Mouse (Mus musculus) intestine, embryonic 14.5 days (tissue): ENCODE measurements around the gene Lrba. TPM values are rescaled to one million over a fixed set of nuclear protein-coding genes. Genes with fewer than 3 reads are reported as not detected.

Experiments used
- ATAC-seq: fragments of 200-750 bp; cut with Nextera tagmentation; replicated peaks from 2 replicates; pipeline ENCODE4 v1.8.0; 2017; ENCODE audit warnings: low read depth, moderate number of reproducible peaks, moderate TSS enrichment, moderate library complexity; ENCODE audit not compliant: low FRiP score, low TSS enrichment
- DNase-seq: peaks from one replicate; pipeline ENCODE4 v3.0.0-alpha.2; 2018; ENCODE audit warnings: low spot score
- H3K27ac ChIP-seq: fragments of 300-500 bp; sonication (generic); 2 replicates; pipeline ENCODE4 v1.5.1; 2014; ENCODE audit warnings: low read depth, mild to moderate bottlenecking, control low read depth
- H3K27me3 ChIP-seq: fragments of 300-500 bp; sonication (generic); replicated peaks from 2 replicates; pipeline ENCODE4 v1.6.1; 2014; ENCODE audit warnings: low read length, control low read depth; ENCODE audit not compliant: control insufficient read depth, insufficient read depth
- H3K36me3 ChIP-seq: fragments of 300-500 bp; sonication (generic); 2 replicates; pipeline ENCODE4 v1.6.1; 2014; ENCODE audit warnings: low read length, control low read depth; ENCODE audit not compliant: control insufficient read depth, insufficient read depth
- H3K4me1 ChIP-seq: fragments of 300-500 bp; sonication (generic); replicated peaks from 2 replicates; pipeline ENCODE4 v1.6.1; 2014; ENCODE audit warnings: low read length, control low read depth, mixed read lengths; ENCODE audit not compliant: control insufficient read depth, insufficient read depth
- H3K4me2 ChIP-seq: fragments of 300-500 bp; sonication (generic); 2 replicates; pipeline ENCODE4 v1.6.1; 2014; ENCODE audit warnings: low read length
- H3K4me3 ChIP-seq: fragments of 300-500 bp; sonication (generic); 2 replicates; pipeline ENCODE4 v1.5.1; 2014; ENCODE audit warnings: low read depth, low read length, control low read depth, mixed read lengths
- H3K9ac ChIP-seq: fragments of 300-500 bp; sonication (generic); 2 replicates; pipeline ENCODE4 v1.6.1; 2014; ENCODE audit warnings: mild to moderate bottlenecking, low read length
- H3K9me3 ChIP-seq: fragments of 300-500 bp; sonication (generic); 2 replicates; pipeline ENCODE4 v1.6.1; 2016; ENCODE audit warnings: low read length, control low read depth; ENCODE audit not compliant: control insufficient read depth
- WGBS: fragments of 180-500 bp; shearing (Covaris S2); extraction: QIAGEN DNeasy Blood & Tissue Kit; methylation state at CpG from one replicate; pipeline ENCODE4 v1.1.7; 2014; 5-methylcytosine and 5-hydroxymethylcytosine counted together
- polyA plus RNA-seq: library from polyadenylated mRNA; unstranded; fragments of >200 nt; fragmentation: Nextera tagmentation; extraction: Ambion mirVana; gene quantifications from 2 replicates; pipeline ENCODE4 v1.2.1, GENCODE M21; 2014

Lrba gene
- polyA plus RNA-seq, 1 experiment from 2014 or later = 14.1 TPM

GRCm38 (mm10) chr3:86629379-86629778 is 404.9 kb downstream of the Lrba start:
- H3K27me3 ChIP-seq = no peaks in the 10 kb centered on the region
- H3K36me3 ChIP-seq = no peaks in the 10 kb centered on the region
- ATAC-seq = no peak
- peaks cover 4% of the 10 kb centered on the region; the same call in 1 of the 2 replicates for H3K4me1 ChIP-seq
- H3K27ac ChIP-seq = no peak overlapping the region
- WGBS = 80% methylated on average over 4 of the region's 4 CpGs
- no peaks in the 10 kb centered on the region for H3K9me3 ChIP-seq
- H3K9ac ChIP-seq = no peak overlapping the region
- H3K4me2 ChIP-seq = no peak overlapping the region
- DNase-seq = no peak
- H3K4me3 ChIP-seq = no peak overlapping the region

- no peak overlapping the region for H3K9ac ChIP-seq
- no peaks in the 10 kb centered on the region for H3K36me3 ChIP-seq
- no peak overlapping the region for H3K4me3 ChIP-seq
- ATAC-seq (no peak), DNase-seq (no peak)
- H3K9me3 ChIP-seq = no peaks in the 10 kb centered on the region
- WGBS = 52% methylated on average over 5 of the region's 5 CpGs
- H3K4me2 ChIP-seq = no peak overlapping the region
- no peaks in the 10 kb centered on the region for H3K27me3 ChIP-seq
- H3K27ac ChIP-seq = no peak overlapping the region
- H3K4me1 ChIP-seq = peaks cover 6% of the 10 kb centered on the region; the same call in 1 of the 2 replicates
These were observed 411.0 kb downstream of the Lrba start for GRCm38 (mm10) chr3:86635464-86635863.

- Histone ChIP-seq H3K27ac (no peak overlapping the region), H3K9ac (no peak overlapping the region), H3K4me3 (no peak overlapping the region), H3K4me1 (peaks cover 6% of the 10 kb centered on the region; the same call in 1 of the 2 replicates), H3K27me3 (no peaks in the 10 kb centered on the region), H3K36me3 (no peaks in the 10 kb centered on the region), H3K9me3 (no peaks in the 10 kb centered on the region), H3K4me2 (no peak overlapping the region)
- 33% methylated on average over 1 of the region's 1 CpGs for WGBS
- ATAC-seq (no peak), DNase-seq (no peak)
These were observed 411.5 kb downstream of the Lrba start for GRCm38 (mm10) chr3:86635940-86636339.

- H3K27me3 ChIP-seq = no peaks in the 10 kb centered on the region
- H3K9ac ChIP-seq = no peak overlapping the region
- WGBS = 66% methylated on average over 2 of the region's 2 CpGs
- H3K4me1 ChIP-seq = peaks cover 6% of the 10 kb centered on the region; the same call in 1 of the 2 replicates
- no peaks in the 10 kb centered on the region for H3K9me3 ChIP-seq
- H3K36me3 ChIP-seq = no peaks in the 10 kb centered on the region
- DNase-seq (no peak), ATAC-seq (no peak)
- no peak overlapping the region for H3K27ac ChIP-seq
- H3K4me3 ChIP-seq = no peak overlapping the region
- H3K4me2 ChIP-seq = no peak overlapping the region
These were observed 414.3 kb downstream of the Lrba start for GRCm38 (mm10) chr3:86638552-86639348.

- H3K4me3 ChIP-seq = no peak overlapping the region
- no peak for DNase-seq
- H3K9ac ChIP-seq = no peak overlapping the region
- no peaks in the 10 kb centered on the region for H3K4me1 ChIP-seq
- no peak overlapping the region for H3K27ac ChIP-seq
- H3K36me3 ChIP-seq = no peaks in the 10 kb centered on the region
- no peak overlapping the region for H3K4me2 ChIP-seq
- WGBS = 88% methylated on average over 5 of the region's 5 CpGs
- H3K27me3 ChIP-seq = no peaks in the 10 kb centered on the region
- H3K9me3 ChIP-seq = no peaks in the 10 kb centered on the region
- ATAC-seq = no peak
These were observed 416.9 kb downstream of the Lrba start for GRCm38 (mm10) chr3:86641393-86641792.

GRCm38 (mm10) chr3:86641796-86642195 is 417.3 kb downstream of the Lrba start:
- DNase-seq = no peak
- no peak for ATAC-seq
- H3K27me3 ChIP-seq = no peaks in the 10 kb centered on the region
- no peaks in the 10 kb centered on the region for H3K36me3 ChIP-seq
- H3K4me1 ChIP-seq = no peaks in the 10 kb centered on the region
- no peak overlapping the region for H3K4me3 ChIP-seq
- H3K9ac ChIP-seq = no peak overlapping the region
- no peak overlapping the region for H3K4me2 ChIP-seq
- H3K9me3 ChIP-seq = no peaks in the 10 kb centered on the region
- H3K27ac ChIP-seq = no peak overlapping the region

- H3K27me3 ChIP-seq = no peaks in the 10 kb centered on the region
- no peak overlapping the region for H3K27ac ChIP-seq
- H3K4me3 ChIP-seq = no peak overlapping the region
- no peak overlapping the region for H3K4me2 ChIP-seq
- no peaks in the 10 kb centered on the region for H3K4me1 ChIP-seq
- no peak for DNase-seq
- no peaks in the 10 kb centered on the region for H3K36me3 ChIP-seq
- ATAC-seq = no peak
- no peak overlapping the region for H3K9ac ChIP-seq
- 53% methylated on average over 2 of the region's 2 CpGs for WGBS
- no peaks in the 10 kb centered on the region for H3K9me3 ChIP-seq
These were observed 422.3 kb downstream of the Lrba start for GRCm38 (mm10) chr3:86646771-86647170.

GRCm38 (mm10) chr3:86651006-86651405 is 426.5 kb downstream of the Lrba start:
- no peak for DNase-seq
- Histone ChIP-seq H3K27ac (no peak overlapping the region), H3K4me2 (no peak overlapping the region), H3K9me3 (no peaks in the 10 kb centered on the region), H3K9ac (no peak overlapping the region), H3K4me3 (no peak overlapping the region), H3K36me3 (no peaks in the 10 kb centered on the region), H3K27me3 (no peaks in the 10 kb centered on the region), H3K4me1 (no peaks in the 10 kb centered on the region; the same call in 1 of the 2 replicates)
- no peak for ATAC-seq
- 69% methylated on average over 3 of the region's 3 CpGs for WGBS

- Histone ChIP-seq H3K9me3 (no peaks in the 10 kb centered on the region), H3K9ac (no peak overlapping the region), H3K27me3 (no peaks in the 10 kb centered on the region), H3K36me3 (no peaks in the 10 kb centered on the region), H3K4me1 (no peaks in the 10 kb centered on the region), H3K4me2 (no peak overlapping the region), H3K27ac (no peak overlapping the region), H3K4me3 (no peak overlapping the region)
- no peak for DNase-seq
- ATAC-seq = no peak
- 87% methylated on average over 5 of the region's 5 CpGs for WGBS
These were observed 434.8 kb downstream of the Lrba start for GRCm38 (mm10) chr3:86659326-86659725.
